Mouse (Mus musculus): ENCODE data around the gene Pym1. TPM values are rescaled to one million over a fixed set of nuclear protein-coding genes. Genes with fewer than 3 reads are reported as not detected.

The Pym1 gene
- total RNA-seq, 2 experiments from 2014 or later: 20.3 to 21.9 TPM

GRCm38 (mm10) chr10:128745946-128746613, 1.6 kb upstream of the Pym1 start:
- no peak for DNase-seq

- no peak for DNase-seq
Measured at GRCm38 (mm10) chr10:128746972-128747645, 580 bp upstream of the Pym1 start.

GRCm38 (mm10) chr10:128748252-128748864, 669 bp downstream of the Pym1 start:
- peak; percentile 79 for DNase-seq

- no peak for DNase-seq
Measured at GRCm38 (mm10) chr10:128772895-128773294, 25.2 kb downstream of the Pym1 start.

- DNase-seq: no peak
Measured at GRCm38 (mm10) chr10:128773685-128774084, 26.0 kb downstream of the Pym1 start.

GRCm38 (mm10) chr10:128778441-128778840, 30.8 kb downstream of the Pym1 start:
- DNase-seq: no peak

- DNase-seq: peak; percentile 87
Measured at GRCm38 (mm10) chr10:128779011-128779795, 31.5 kb downstream of the Pym1 start.

GRCm38 (mm10) chr10:128780200-128780599, 32.5 kb downstream of the Pym1 start:
- DNase-seq: no peak

- DNase-seq: peak; percentile 25
Measured at GRCm38 (mm10) chr10:128790398-128791124, 42.9 kb downstream of the Pym1 start, which contains the start of gene Mmp19. Gene Mmp19, plus strand, starts transcription at chr10:128790910.

- no peak for DNase-seq
Measured at GRCm38 (mm10) chr10:128792041-128792440, 44.4 kb downstream of the Pym1 start.

GRCm38 (mm10) chr10:128793258-128793657, 45.6 kb downstream of the Pym1 start:
- no peak for DNase-seq

- DNase-seq: no peak
Measured at GRCm38 (mm10) chr10:128794391-128794790, 46.7 kb downstream of the Pym1 start.

- no peak for DNase-seq
Measured at GRCm38 (mm10) chr10:128795581-128795980, 47.9 kb downstream of the Pym1 start.

- no peak for DNase-seq
Measured at GRCm38 (mm10) chr10:128798676-128799075, 51.0 kb downstream of the Pym1 start.

GRCm38 (mm10) chr10:128801981-128802495, 54.3 kb downstream of the Pym1 start:
- DNase-seq: no peak

- DNase-seq: no peak
Measured at GRCm38 (mm10) chr10:128802956-128803355, 55.3 kb downstream of the Pym1 start.

GRCm38 (mm10) chr10:128803361-128803760, 55.7 kb downstream of the Pym1 start:
- no peak for DNase-seq

- peak; percentile 71 for DNase-seq
Measured at GRCm38 (mm10) chr10:128803771-128804270, 56.1 kb downstream of the Pym1 start, which contains the start of gene Dnajc14. Gene Dnajc14, plus strand, starts transcription at chr10:128804062.

GRCm38 (mm10) chr10:128804271-128805091, 56.8 kb downstream of the Pym1 start, which contains the start of gene Tmem198b:
Gene Tmem198b, minus strand, starts transcription at chr10:128804370.
- peak; percentile 74 for DNase-seq

Measured in heart, postnatal 4 days (tissue).